Mouse (Mus musculus): Measurements from ENCODE around the gene Mta1. TPM values are rescaled to one million over a fixed set of nuclear protein-coding genes. Genes with fewer than 3 reads are reported as not detected.

The Mta1 gene
- polyA plus RNA-seq, 1 experiment from 2014 or later: 20.5 TPM

DNA sequence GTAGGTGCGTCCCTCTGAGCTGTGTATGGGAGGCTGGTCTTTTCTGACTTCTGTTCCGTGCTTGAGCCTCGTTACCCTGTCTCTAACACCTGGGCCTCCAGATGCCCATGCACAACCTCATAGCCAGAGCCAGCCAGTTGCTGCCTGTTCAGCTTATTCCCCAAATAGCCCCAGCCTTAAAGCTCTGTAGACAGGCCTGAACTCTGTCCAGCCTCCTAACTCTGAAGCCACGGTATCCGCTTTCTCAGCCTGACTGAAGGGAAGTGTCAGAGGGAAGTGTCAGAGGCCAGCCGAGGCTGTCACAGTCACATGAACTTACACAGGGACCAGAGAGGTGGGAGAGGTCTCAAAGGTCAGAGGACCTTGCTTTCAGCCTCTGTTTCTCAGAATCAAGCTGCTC, 26.6 kb downstream of the Mta1 start:
- H3K27me3 ChIP-seq (ENCODE audit: low read depth, poor library complexity, severe bottlenecking): no peaks in the 10 kb centered on the region
- WGBS: 91% methylated on average over 6 of the region's 6 CpGs
- no peak overlapping the region for H3K27ac ChIP-seq (replicated peaks)
- H3K4me3 ChIP-seq: no peak overlapping the region
- peaks cover 100% of the 10 kb centered on the region for H3K36me3 ChIP-seq
- no peaks in the 10 kb centered on the region for H3K9me3 ChIP-seq (replicated peaks)
- no peaks in the 10 kb centered on the region for H3K4me1 ChIP-seq
- no peak for DNase-seq (ENCODE audit: low spot score)

DNA sequence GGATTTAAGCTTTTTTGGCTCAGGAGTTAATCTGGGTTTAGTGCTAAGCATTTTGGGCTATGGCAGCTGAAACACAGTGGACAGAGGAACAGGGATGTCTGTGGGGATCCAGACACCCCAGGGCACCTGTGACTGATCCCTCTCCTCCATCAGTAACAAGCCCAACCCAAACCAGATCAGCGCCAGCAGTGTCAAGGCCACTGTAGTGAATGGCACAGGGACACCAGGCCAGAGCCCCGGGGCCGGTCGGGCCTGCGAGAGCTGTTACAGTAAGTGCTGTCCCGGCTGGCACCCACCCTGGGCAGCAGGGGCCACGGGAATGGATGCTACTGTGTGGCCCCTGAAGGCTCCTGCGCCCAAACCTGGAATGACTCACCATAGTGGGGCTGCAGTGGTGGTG, 32.7 kb downstream of the Mta1 start:
- no peak overlapping the region for H3K27ac ChIP-seq (replicated peaks)
- DNase-seq (ENCODE audit: low spot score): no peak
- H3K9me3 ChIP-seq (replicated peaks): no peaks in the 10 kb centered on the region
- no peaks in the 10 kb centered on the region for H3K27me3 ChIP-seq (ENCODE audit: low read depth, poor library complexity, severe bottlenecking)
- WGBS: 96% methylated on average over 8 of the region's 8 CpGs
- H3K4me3 ChIP-seq: no peak overlapping the region
- H3K4me1 ChIP-seq: no peaks in the 10 kb centered on the region
- peaks cover 100% of the 10 kb centered on the region for H3K36me3 ChIP-seq

DNA sequence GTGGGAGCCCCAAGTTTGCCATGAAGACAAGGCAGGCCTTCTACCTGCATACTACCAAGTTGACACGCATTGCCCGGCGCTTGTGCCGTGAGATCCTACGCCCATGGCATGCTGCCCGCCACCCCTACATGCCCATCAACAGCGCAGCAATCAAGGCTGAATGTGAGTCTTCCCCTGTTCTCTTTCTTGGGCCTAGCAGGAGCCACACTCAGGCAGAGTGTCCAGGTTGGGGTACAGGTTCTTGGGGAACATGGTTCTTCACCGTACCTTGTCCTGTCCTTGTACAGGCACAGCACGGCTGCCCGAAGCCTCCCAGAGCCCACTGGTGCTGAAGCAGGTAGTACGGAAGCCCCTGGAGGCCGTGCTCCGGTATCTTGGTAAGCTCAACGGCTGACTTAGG, 33.5 kb downstream of the Mta1 start:
- DNase-seq (ENCODE audit: low spot score): no peak
- Histone ChIP-seq H3K36me3 (peaks cover 100% of the 10 kb centered on the region), H3K27me3 (ENCODE audit: low read depth, poor library complexity, severe bottlenecking) (no peaks in the 10 kb centered on the region), H3K4me1 (no peaks in the 10 kb centered on the region), H3K4me3 (no peak overlapping the region), H3K27ac (replicated peaks) (no peak overlapping the region), H3K9me3 (replicated peaks) (no peaks in the 10 kb centered on the region)
- 97% methylated on average over 14 of the region's 14 CpGs for WGBS

DNA sequence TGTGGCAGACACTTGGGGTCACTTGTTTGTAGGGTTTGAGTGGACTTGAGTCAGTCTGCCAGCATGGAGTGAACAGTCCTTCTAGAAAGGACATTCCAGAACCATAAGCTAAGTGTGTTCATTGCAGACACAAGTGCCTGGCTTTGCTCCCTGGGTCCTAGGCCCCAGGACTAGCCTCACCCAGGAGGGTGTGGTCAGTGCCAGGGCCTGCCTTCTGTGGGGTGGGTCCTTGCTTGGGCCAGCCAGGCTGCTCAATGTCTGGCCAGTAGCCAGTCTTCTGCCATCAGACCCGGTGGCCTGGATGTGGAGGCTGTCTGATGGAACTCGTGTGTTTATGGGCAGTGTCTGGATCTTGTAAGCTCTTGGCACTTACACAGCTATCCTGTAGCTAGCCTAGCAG, 34.5 kb downstream of the Mta1 start:
- no peak overlapping the region for H3K27ac ChIP-seq (replicated peaks)
- H3K4me3 ChIP-seq: no peak overlapping the region
- WGBS: 91% methylated on average over 2 of the region's 2 CpGs
- no peaks in the 10 kb centered on the region for H3K9me3 ChIP-seq (replicated peaks)
- peaks cover 4% of the 10 kb centered on the region; the same call in 1 of the 2 replicates for H3K4me1 ChIP-seq
- peaks cover 100% of the 10 kb centered on the region for H3K36me3 ChIP-seq
- DNase-seq (ENCODE audit: low spot score): no peak
- H3K27me3 ChIP-seq (ENCODE audit: low read depth, poor library complexity, severe bottlenecking): no peaks in the 10 kb centered on the region

DNA sequence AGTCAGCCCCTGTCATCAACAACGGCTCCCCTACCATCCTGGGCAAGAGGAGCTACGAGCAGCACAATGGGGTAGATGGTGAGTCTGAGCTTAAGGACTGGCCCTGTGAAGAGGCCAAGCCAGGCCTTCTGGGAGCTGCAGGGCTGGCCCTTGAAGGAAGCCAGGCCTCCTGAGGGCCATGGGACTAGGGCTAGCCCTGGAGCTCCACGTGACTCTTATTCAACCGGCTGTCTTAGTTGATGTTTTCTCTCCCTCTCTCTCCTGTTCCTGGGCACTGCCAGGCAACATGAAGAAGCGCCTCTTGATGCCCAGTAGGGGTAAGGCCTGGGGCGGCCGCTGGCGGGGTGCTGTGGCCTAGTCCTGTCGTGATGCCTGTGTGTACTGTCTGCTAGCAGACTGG, 35.2 kb downstream of the Mta1 start:
- H3K4me3 ChIP-seq: no peak overlapping the region

DNA sequence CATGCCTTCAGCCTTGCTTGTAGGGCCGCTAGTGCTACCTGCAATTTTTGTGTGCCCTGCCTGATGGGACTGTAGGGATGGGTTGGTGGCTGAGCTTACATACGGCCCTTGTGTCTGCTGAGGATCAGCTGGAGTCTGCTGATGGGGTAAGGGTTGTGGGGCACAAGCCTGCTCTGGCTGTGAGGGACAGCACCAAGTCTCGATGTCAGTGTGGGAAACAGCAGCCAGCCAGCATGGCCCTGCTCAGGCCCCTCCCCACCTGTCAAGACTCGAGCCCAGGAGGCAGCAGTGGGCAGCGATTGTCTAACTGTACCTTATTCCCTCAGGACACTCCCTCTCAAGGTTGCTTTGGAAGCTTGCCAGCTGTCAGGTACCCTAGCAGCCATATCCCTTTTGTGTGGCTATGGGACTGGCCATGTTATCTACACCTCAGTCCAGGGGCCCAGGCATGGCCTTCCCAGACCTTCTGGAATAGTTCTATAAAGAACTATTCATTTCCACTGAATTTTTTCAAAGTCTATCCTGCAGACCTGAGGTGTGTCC, 35.9 kb downstream of the Mta1 start:
- Histone ChIP-seq H3K27me3 (ENCODE audit: low read depth, poor library complexity, severe bottlenecking) (no peaks in the 10 kb centered on the region), H3K27ac (replicated peaks) (no peak overlapping the region), H3K36me3 (peaks cover 100% of the 10 kb centered on the region), H3K4me3 (no peak overlapping the region), H3K9me3 (replicated peaks) (no peaks in the 10 kb centered on the region), H3K4me1 (peaks cover 17% of the 10 kb centered on the region)
- 94% methylated on average over 5 of the region's 5 CpGs for WGBS
- DNase-seq (ENCODE audit: low spot score): no peak

More for the DNA sequence above, 35.2 kb downstream of the Mta1 start:
- WGBS: 86% methylated on average over 9 of the region's 9 CpGs
- Histone ChIP-seq H3K36me3 (peaks cover 100% of the 10 kb centered on the region), H3K4me1 (peaks cover 11% of the 10 kb centered on the region), H3K27me3 (ENCODE audit: low read depth, poor library complexity, severe bottlenecking) (no peaks in the 10 kb centered on the region), H3K27ac (replicated peaks) (no peak overlapping the region), H3K9me3 (replicated peaks) (no peaks in the 10 kb centered on the region)
- DNase-seq (ENCODE audit: low spot score): no peak

DNA sequence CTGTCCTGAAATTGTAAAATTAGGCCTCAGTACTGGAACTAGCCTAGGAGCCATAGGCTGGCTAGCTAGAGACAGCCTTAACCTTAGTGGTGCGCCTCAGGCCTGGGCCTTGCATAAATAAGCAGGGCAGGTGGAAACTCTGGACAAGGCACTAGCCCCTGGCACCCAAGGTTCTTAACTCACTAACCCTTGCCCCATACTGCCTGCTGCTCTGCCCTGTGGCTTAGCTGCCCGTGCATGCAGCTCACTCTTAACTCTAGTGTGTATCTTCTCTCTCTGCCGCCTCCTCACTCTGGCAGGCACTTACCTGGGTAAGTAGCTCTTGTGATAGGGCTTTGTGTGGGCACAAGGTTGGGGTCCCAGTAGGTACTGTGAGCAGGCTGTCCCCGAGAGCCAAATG, 36.4 kb downstream of the Mta1 start:
- H3K4me1 ChIP-seq: peaks cover 23% of the 10 kb centered on the region
- H3K36me3 ChIP-seq: peaks cover 95% of the 10 kb centered on the region
- 94% methylated on average over 4 of the region's 4 CpGs for WGBS

DNA sequence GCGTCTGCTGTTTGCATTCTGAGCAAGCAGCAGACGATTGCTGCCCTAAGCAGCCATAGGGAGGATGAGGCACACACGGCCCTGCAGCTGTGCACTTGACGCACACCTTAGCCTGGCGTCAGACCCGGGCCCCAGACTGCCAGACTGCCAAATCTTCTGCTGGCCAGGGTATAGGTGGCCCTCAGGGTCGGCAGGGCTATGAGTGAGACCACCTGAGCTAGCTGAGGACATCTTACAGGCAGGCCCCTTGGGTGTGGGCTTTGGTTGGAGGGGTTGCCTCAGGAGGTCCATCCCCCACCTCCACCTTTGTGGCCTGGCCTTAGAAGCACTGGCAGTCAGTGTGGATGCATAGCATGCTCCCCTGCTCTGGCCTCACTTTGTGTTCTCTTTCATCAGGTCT, 37.3 kb downstream of the Mta1 start:
- DNase-seq (ENCODE audit: low spot score): no peak
- Histone ChIP-seq H3K27me3 (ENCODE audit: low read depth, poor library complexity, severe bottlenecking) (no peaks in the 10 kb centered on the region), H3K36me3 (peaks cover 86% of the 10 kb centered on the region), H3K9me3 (replicated peaks) (no peaks in the 10 kb centered on the region), H3K27ac (replicated peaks) (no peak overlapping the region), H3K4me3 (no peak overlapping the region), H3K4me1 (peaks cover 32% of the 10 kb centered on the region)
- WGBS: 91% methylated on average over 7 of the region's 7 CpGs

More for the DNA sequence above, 36.4 kb downstream of the Mta1 start:
- H3K27ac ChIP-seq (replicated peaks): no peak overlapping the region
- DNase-seq (ENCODE audit: low spot score): no peak
- no peak overlapping the region for H3K4me3 ChIP-seq
- H3K27me3 ChIP-seq (ENCODE audit: low read depth, poor library complexity, severe bottlenecking): no peaks in the 10 kb centered on the region
- no peaks in the 10 kb centered on the region for H3K9me3 ChIP-seq (replicated peaks)

DNA sequence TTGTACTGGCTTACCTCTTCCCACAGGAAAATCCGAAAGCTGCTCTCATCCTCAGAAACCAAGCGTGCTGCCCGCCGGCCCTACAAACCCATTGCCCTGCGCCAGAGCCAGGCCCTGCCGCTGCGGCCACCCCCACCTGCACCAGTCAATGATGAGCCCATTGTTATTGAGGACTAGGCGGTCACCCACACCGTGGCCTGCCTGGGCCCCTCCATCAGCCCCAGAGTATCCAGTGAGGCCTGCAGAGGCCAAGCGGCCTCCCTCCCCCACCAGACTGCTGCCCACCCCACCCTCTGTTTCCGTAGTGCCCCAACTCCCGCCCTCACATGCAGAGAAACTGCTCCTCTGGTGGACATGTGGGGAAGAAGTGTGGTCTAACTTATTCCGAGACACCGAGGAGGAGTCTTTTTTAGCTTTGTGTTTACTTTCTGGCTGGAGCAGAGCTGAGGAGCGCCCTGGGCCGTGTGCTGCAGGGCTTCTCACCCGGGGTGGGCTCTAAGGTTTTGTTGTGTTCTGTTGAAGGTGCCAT, 38.5 kb downstream of the Mta1 start:
- Histone ChIP-seq H3K4me3 (no peak overlapping the region), H3K27me3 (ENCODE audit: low read depth, poor library complexity, severe bottlenecking) (peaks cover 8% of the 10 kb centered on the region), H3K36me3 (peaks cover 74% of the 10 kb centered on the region), H3K9me3 (replicated peaks) (no peaks in the 10 kb centered on the region), H3K4me1 (peaks cover 44% of the 10 kb centered on the region), H3K27ac (replicated peaks) (no peak overlapping the region)
- no peak for DNase-seq (ENCODE audit: low spot score)
- WGBS: 80% methylated on average over 17 of the region's 17 CpGs

DNA sequence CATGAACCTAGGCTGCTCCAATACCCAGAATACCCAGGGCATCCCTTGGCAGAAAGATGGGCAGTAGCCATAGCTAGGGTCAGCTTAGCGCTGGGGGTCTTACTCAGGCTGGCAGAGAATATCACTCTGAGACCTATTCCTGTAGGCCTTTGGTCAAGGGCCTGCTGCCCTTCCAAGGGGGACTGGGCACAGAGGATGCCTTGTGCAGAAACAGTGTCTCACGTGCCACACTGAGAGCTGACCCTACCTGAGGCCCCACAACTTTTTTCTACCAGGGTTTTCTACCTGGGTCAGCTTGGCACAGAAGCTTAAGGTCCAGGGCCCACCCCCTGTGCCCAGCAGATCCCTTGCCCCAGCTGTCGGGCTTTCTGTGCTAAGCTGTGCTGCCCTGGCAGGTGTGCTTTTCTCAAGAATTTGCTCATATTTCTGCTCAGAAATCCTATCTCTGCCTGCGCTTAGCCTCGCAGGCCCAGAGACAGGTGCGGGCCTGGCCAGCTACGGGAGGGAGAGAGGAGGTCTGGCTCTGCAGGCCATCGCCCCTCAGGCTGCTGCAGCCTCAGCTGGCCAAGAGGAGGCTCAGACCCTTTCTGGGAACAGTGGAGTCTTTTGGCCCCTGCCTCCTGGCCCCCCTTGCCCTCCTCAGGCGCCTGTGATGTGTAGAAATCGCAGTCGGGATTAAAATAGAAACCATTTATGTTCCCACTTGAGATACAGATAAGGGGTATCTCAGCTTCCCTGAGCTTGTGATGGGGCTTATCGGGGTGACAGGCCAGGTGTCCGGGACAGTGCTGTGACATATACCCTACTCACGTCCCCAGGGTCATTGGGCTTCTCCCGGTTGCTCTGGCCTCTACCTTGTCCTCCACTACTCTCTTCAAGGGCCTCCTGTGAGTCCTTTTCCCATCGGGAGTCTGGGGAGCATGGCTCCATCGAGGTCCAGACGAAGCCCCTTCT, 39.5 kb downstream of the Mta1 start:
- Histone ChIP-seq H3K4me1 (peaks cover 54% of the 10 kb centered on the region), H3K9me3 (replicated peaks) (no peaks in the 10 kb centered on the region), H3K27me3 (ENCODE audit: low read depth, poor library complexity, severe bottlenecking) (peaks cover 16% of the 10 kb centered on the region), H3K27ac (replicated peaks) (no peak overlapping the region), H3K36me3 (peaks cover 64% of the 10 kb centered on the region), H3K4me3 (no peak overlapping the region)
- DNase-seq (ENCODE audit: low spot score): no peak
- 93% methylated on average over 18 of the region's 18 CpGs for WGBS

DNA sequence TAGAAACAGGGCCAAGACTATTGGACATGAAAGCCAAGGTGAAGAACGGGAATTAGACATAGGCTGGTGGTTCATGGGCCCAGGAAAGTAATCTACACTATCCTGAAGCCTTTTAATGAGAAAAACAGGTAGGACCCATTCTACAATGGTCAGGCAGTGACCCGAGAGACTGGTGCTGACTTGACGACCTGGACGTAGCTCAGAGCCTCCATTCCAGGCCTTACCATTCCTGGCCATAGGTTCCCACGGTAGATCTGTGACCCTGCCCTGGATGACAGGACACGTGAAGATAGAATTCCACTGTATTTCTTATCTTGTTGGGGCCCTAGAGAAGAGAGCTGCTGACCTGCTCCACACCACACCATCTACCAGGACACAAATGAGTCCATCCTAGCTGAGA, 40.2 kb downstream of the Mta1 start:
- H3K4me3 ChIP-seq: no peak overlapping the region
- WGBS: 80% methylated on average over 6 of the region's 6 CpGs
- peak overlapping the region; percentile 95; the same call in 1 of the 2 replicates for H3K27ac ChIP-seq (replicated peaks)
- no peaks in the 10 kb centered on the region for H3K9me3 ChIP-seq (replicated peaks)
- H3K27me3 ChIP-seq (ENCODE audit: low read depth, poor library complexity, severe bottlenecking): peaks cover 24% of the 10 kb centered on the region
- H3K36me3 ChIP-seq: peaks cover 62% of the 10 kb centered on the region
- peaks cover 61% of the 10 kb centered on the region for H3K4me1 ChIP-seq
- no peak for DNase-seq (ENCODE audit: low spot score)

DNA sequence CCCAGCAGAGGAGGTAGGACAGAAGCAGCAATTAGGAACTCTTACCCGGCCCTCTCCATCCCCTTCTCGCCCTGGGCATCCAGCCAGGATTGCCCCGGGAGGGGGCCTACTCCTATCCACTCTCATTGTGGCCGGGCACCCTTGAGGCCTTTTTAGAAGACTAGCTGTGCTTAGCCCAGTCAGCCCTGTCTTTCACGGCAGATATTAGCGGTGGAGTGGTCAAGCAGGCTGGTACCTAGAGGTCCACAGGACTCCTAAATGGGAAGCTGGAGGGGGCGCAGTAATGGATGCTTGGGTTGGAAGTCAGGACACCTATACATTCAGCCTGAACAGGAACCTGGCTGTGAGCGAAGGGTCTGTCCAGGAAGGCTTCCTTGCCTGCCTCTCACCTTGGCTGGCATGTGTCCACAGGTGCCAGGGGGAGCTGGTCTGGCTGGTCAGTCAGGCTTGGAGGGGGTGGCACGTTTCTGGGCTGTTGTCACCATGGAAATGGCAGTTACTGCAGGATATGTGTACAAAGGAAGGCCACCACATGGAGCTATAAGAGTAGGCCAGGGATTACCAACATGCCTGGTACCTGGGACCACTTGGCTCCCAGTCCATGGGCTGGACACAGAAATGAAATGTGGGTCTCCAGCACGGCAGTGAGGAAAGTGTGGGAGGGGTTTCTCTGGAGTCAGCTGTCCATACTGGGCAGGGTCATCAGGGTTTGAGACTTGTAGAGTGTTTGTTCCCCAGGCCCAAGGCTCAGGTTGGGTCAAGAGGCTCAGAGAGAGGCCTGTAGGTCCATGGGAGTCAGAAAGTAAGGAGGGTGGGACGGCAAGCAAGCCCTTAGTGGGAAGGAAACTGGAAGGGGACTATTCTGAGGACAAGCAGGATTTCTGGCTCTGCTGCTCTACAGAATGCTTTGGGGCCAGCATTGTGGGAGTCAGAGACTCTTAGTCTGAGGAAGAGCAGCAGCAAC, 41.1 kb downstream of the Mta1 start:
- H3K9me3 ChIP-seq (replicated peaks): no peaks in the 10 kb centered on the region
- H3K4me1 ChIP-seq: peaks cover 68% of the 10 kb centered on the region
- peak overlapping the region; percentile 95 for H3K27ac ChIP-seq (replicated peaks)
- peak; percentile 32 for DNase-seq (ENCODE audit: low spot score)
- peaks cover 24% of the 10 kb centered on the region for H3K27me3 ChIP-seq (ENCODE audit: low read depth, poor library complexity, severe bottlenecking)
- WGBS: 42% methylated on average over 11 of the region's 11 CpGs
- H3K36me3 ChIP-seq: peaks cover 62% of the 10 kb centered on the region
- H3K4me3 ChIP-seq: peak overlapping the region; percentile 75

All from midbrain, embryonic 10.5 days (tissue).